Mouse (Mus musculus): ENCODE data around the gene Gm21987.

- no peak for TF ChIP-seq TCF12 (IDR thresholded peaks at IDR 0.05; ENCODE audit: low read depth, low read length)
- no peak for TF ChIP-seq TAL1 (IDR thresholded peaks at IDR 0.05; ENCODE audit: low read length)
These were observed 30.7 kb downstream of the Gm21987 start for GRCm38 (mm10) chr16:38377546-38377945.

Data from MEL (cell line).